Mouse (Mus musculus) small intestine, adult 2 months (tissue): Measurements from ENCODE around the gene Tcap.
"Not testable (repeated sequence)": the region's sequence is repeated elsewhere in the genome, so short reads cannot be mapped to it uniquely, and the experiment has no call there.

ENCODE experiments used
- CTCF ChIP-seq: fragments of 200-500 bp; IDR thresholded peaks from 2 replicates; pipeline ENCODE4 v1.5.1; 2012; ENCODE audit warnings: low read depth, mild to moderate bottlenecking, control low read depth, inconsistent platforms, low read length, moderate library complexity, mixed read lengths; ENCODE audit not compliant: insufficient replicate concordance, insufficient read length; ENCODE audit errors: extremely low read depth
- POLR2A ChIP-seq: fragments of 200-500 bp; IDR thresholded peaks from 2 replicates; pipeline ENCODE4 v1.6.1; 2012; ENCODE audit warnings: low read depth, mild to moderate bottlenecking, control low read depth, inconsistent platforms, low read length, moderate library complexity

GRCm38 (mm10) chr11:98382405-98382804, 1.2 kb upstream of the Tcap start:
- not testable (repeated sequence) for TF ChIP-seq POLR2A
- peak; percentile 10; the same call in 1 of the 2 replicates for TF ChIP-seq CTCF
